Mouse (Mus musculus) hindlimb bud, embryonic 11.5 days (tissue): ENCODE measurements around the gene Timm13.
A peak's percentile ranks its signal among the peaks of the same experiment; 100 is the strongest.

ENCODE experiments used
- DNase-seq: peaks from one replicate; pipeline ENCODE4 v3.0.0-alpha.2; 2012; ENCODE audit warnings: low read depth, low spot score; ENCODE audit errors: extremely low spot score

The Timm13 gene

GRCm38 (mm10) chr10:80900318-80901247, at the start of gene Timm13:
Gene Timm13 (minus strand): TSS chr10:80900969.
- peak; percentile 98 for DNase-seq

GRCm38 (mm10) chr10:80950314-80950713, 49.5 kb upstream of the Timm13 start:
- no peak for DNase-seq

GRCm38 (mm10) chr10:80949081-80949480, 48.3 kb upstream of the Timm13 start:
- DNase-seq = no peak

- no peak for DNase-seq
These were observed 47.8 kb upstream of the Timm13 start for GRCm38 (mm10) chr10:80948570-80948969.

GRCm38 (mm10) chr10:80947802-80948201, 47.0 kb upstream of the Timm13 start:
- DNase-seq = no peak

- DNase-seq = no peak
These were observed 46.1 kb upstream of the Timm13 start for GRCm38 (mm10) chr10:80946684-80947437.

GRCm38 (mm10) chr10:80944231-80944630, 43.5 kb upstream of the Timm13 start:
- no peak for DNase-seq

- DNase-seq = no peak
These were observed 42.9 kb upstream of the Timm13 start for GRCm38 (mm10) chr10:80943701-80944100.

- no peak for DNase-seq
These were observed 42.1 kb upstream of the Timm13 start for GRCm38 (mm10) chr10:80942919-80943318.

- DNase-seq = no peak
These were observed 40.2 kb upstream of the Timm13 start for GRCm38 (mm10) chr10:80940988-80941347.

- DNase-seq = no peak
These were observed 39.7 kb upstream of the Timm13 start for GRCm38 (mm10) chr10:80940320-80940987.

GRCm38 (mm10) chr10:80939671-80940070, 38.9 kb upstream of the Timm13 start:
- no peak for DNase-seq

- DNase-seq = no peak
These were observed 38.2 kb upstream of the Timm13 start for GRCm38 (mm10) chr10:80938831-80939550.

- no peak for DNase-seq
These were observed 36.9 kb upstream of the Timm13 start for GRCm38 (mm10) chr10:80937646-80938045.

GRCm38 (mm10) chr10:80936810-80937164, 36.0 kb upstream of the Timm13 start:
- DNase-seq = no peak

- no peak for DNase-seq
These were observed 35.5 kb upstream of the Timm13 start for GRCm38 (mm10) chr10:80936135-80936809.

- no peak for DNase-seq
These were observed 34.9 kb upstream of the Timm13 start for GRCm38 (mm10) chr10:80935698-80936097.

- no peak for DNase-seq
These were observed 34.5 kb upstream of the Timm13 start for GRCm38 (mm10) chr10:80935241-80935640.

- DNase-seq = no peak
These were observed 33.6 kb upstream of the Timm13 start for GRCm38 (mm10) chr10:80934136-80934985.
